Mouse (Mus musculus) forebrain, postnatal 0 days (tissue): ENCODE measurements around the gene Cfap69. TPM values are rescaled to one million over a fixed set of nuclear protein-coding genes. Genes with fewer than 3 reads are reported as not detected.

Experiments
- ATAC-seq: fragments of 200-750 bp; cut with Nextera tagmentation; 2 replicates; pipeline ENCODE4 v1.8.0; 2017; ENCODE audit warnings: mild to moderate bottlenecking, moderate library complexity
- DNase-seq: peaks from one replicate; pipeline ENCODE4 v3.0.0-alpha.2; 2015
- H3K27ac ChIP-seq: fragments of 300-500 bp; sonication (generic); 2 replicates; pipeline ENCODE4 v1.5.1; 2014; ENCODE audit warnings: low read depth, mild to moderate bottlenecking, antibody characterized with exemption, low read length, moderate library complexity, mixed read lengths
- H3K27me3 ChIP-seq: fragments of 300-500 bp; sonication (generic); 2 replicates; pipeline ENCODE4 v1.6.1; 2014; ENCODE audit warnings: mild to moderate bottlenecking, low read length, mixed read lengths; ENCODE audit not compliant: insufficient read depth
- H3K36me3 ChIP-seq: fragments of 300-500 bp; sonication (generic); 2 replicates; pipeline ENCODE4 v1.6.1; 2014; ENCODE audit warnings: mild to moderate bottlenecking, moderate library complexity; ENCODE audit not compliant: insufficient read depth
- H3K4me1 ChIP-seq: fragments of 300-500 bp; sonication (generic); 2 replicates; pipeline ENCODE4 v1.6.1; 2014; ENCODE audit warnings: antibody characterized with exemption; ENCODE audit not compliant: insufficient read depth
- H3K4me2 ChIP-seq: fragments of 300-500 bp; sonication (generic); 2 replicates; pipeline ENCODE4 v1.6.1; 2014; ENCODE audit warnings: low read depth, mild to moderate bottlenecking, moderate library complexity
- H3K4me3 ChIP-seq: fragments of 300-500 bp; sonication (generic); 2 replicates; pipeline ENCODE4 v1.5.1; 2014; ENCODE audit warnings: low read depth, low read length, mixed read lengths
- H3K9ac ChIP-seq: fragments of 300-500 bp; sonication (generic); 2 replicates; pipeline ENCODE4 v1.6.1; 2014; ENCODE audit warnings: mild to moderate bottlenecking
- H3K9me3 ChIP-seq: fragments of 300-500 bp; sonication (generic); 2 replicates; pipeline ENCODE4 v1.6.1; 2016; ENCODE audit warnings: low read length
- CTCF ChIP-seq: sonication (generic); IDR thresholded peaks from 2 replicates; pipeline ENCODE4 v1.5.1; 2016; ENCODE audit warnings: antibody characterized with exemption, control low read depth, low read depth
- WGBS: fragments of 180-500 bp; shearing (Covaris S2); extraction: QIAGEN DNeasy Blood & Tissue Kit; methylation state at CpG from one replicate; pipeline ENCODE4 v1.1.7; 2014; 5-methylcytosine and 5-hydroxymethylcytosine counted together
- polyA plus RNA-seq: library from polyadenylated mRNA; unstranded; fragments of >200 nt; fragmentation: Nextera tagmentation; extraction: Ambion mirVana; gene quantifications from 2 replicates; pipeline ENCODE4 v1.2.1, GENCODE M21; 2015
- total RNA-seq: library from RNA; depleted of rRNA; stranded (reverse); fragments of >200 nt; gene quantifications from 2 replicates; pipeline ENCODE4 v1.2.3, GENCODE M21; 2014; rRNA removed

Cfap69 gene
- total and polyA plus RNA-seq, 2 experiments from 2014 or later: 6.7 to 11.6 TPM

- no peaks in the 10 kb centered on the region for H3K4me1 ChIP-seq
- no peak overlapping the region for H3K9ac ChIP-seq
- no peak for TF ChIP-seq CTCF
- WGBS: 82% methylated on average over 1 of the region's 1 CpGs
- H3K4me3 ChIP-seq: no peak overlapping the region
- no peak overlapping the region for H3K4me2 ChIP-seq
- H3K9me3 ChIP-seq: no peaks in the 10 kb centered on the region
- peaks cover 27% of the 10 kb centered on the region; the same call in 1 of the 2 replicates for H3K36me3 ChIP-seq
- DNase-seq: no peak
- no peaks in the 10 kb centered on the region for H3K27me3 ChIP-seq
- no peak for ATAC-seq
- no peak overlapping the region for H3K27ac ChIP-seq
Observed at GRCm38 (mm10) chr5:5551110-5551509, 112.9 kb downstream of the Cfap69 start.

- H3K36me3 ChIP-seq: peaks cover 33% of the 10 kb centered on the region
- no peak for ATAC-seq
- 50% methylated on average over 3 of the region's 3 CpGs for WGBS
Observed at GRCm38 (mm10) chr5:5540385-5540784, 123.7 kb downstream of the Cfap69 start.

GRCm38 (mm10) chr5:5539771-5540170 is 124.3 kb downstream of the Cfap69 start:
- H3K27me3 ChIP-seq: no peaks in the 10 kb centered on the region
- H3K4me2 ChIP-seq: no peak overlapping the region
- no peak overlapping the region for H3K9ac ChIP-seq
- no peaks in the 10 kb centered on the region for H3K4me1 ChIP-seq
- H3K36me3 ChIP-seq: peaks cover 33% of the 10 kb centered on the region
- DNase-seq (no peak), ATAC-seq (no peak)
- TF ChIP-seq CTCF: no peak
- no peak overlapping the region for H3K4me3 ChIP-seq
- H3K27ac ChIP-seq: no peak overlapping the region
- WGBS: 75% methylated on average over 3 of the region's 3 CpGs
- no peaks in the 10 kb centered on the region for H3K9me3 ChIP-seq

More at GRCm38 (mm10) chr5:5540385-5540784, 123.7 kb downstream of the Cfap69 start:
- DNase-seq: no peak
- Histone ChIP-seq H3K27me3 (no peaks in the 10 kb centered on the region), H3K9ac (no peak overlapping the region), H3K9me3 (no peaks in the 10 kb centered on the region), H3K4me1 (no peaks in the 10 kb centered on the region), H3K27ac (no peak overlapping the region), H3K4me3 (no peak overlapping the region), H3K4me2 (no peak overlapping the region)
- TF ChIP-seq CTCF: no peak

- H3K27me3 ChIP-seq: no peaks in the 10 kb centered on the region
- no peaks in the 10 kb centered on the region for H3K9me3 ChIP-seq
- no peak overlapping the region for H3K27ac ChIP-seq
- peaks cover 14% of the 10 kb centered on the region for H3K36me3 ChIP-seq
- H3K4me2 ChIP-seq: no peak overlapping the region
- no peak overlapping the region for H3K9ac ChIP-seq
- no peaks in the 10 kb centered on the region for H3K4me1 ChIP-seq
- DNase-seq: no peak
- H3K4me3 ChIP-seq: no peak overlapping the region
- 97% methylated on average over 1 of the region's 1 CpGs for WGBS
- TF ChIP-seq CTCF: no peak
- ATAC-seq: no peak
Observed at GRCm38 (mm10) chr5:5536131-5536530, 127.9 kb downstream of the Cfap69 start.

- Histone ChIP-seq H3K27ac (no peak overlapping the region), H3K36me3 (peaks cover 7% of the 10 kb centered on the region), H3K9ac (no peak overlapping the region), H3K9me3 (no peaks in the 10 kb centered on the region), H3K4me3 (no peak overlapping the region), H3K27me3 (no peaks in the 10 kb centered on the region), H3K4me1 (no peaks in the 10 kb centered on the region), H3K4me2 (no peak overlapping the region)
- no peak for TF ChIP-seq CTCF
- DNase-seq (no peak), ATAC-seq (no peak)
- WGBS: 91% methylated on average over 3 of the region's 3 CpGs
Observed at GRCm38 (mm10) chr5:5533656-5534420, 130.2 kb downstream of the Cfap69 start.

Other genes with a start within 250 kb of the Cfap69 start
- gene Cdk14, start 243.9 kb downstream of the Cfap69 start, total RNA-seq: 40.4 and 54.0 TPM in 2 replicates
- gene Cdk14, start 243.9 kb downstream of the Cfap69 start, polyA plus RNA-seq: 22.7 and 34.8 TPM in 2 replicates
- gene 1700015F17Rik, start 185.1 kb downstream of the Cfap69 start, total RNA-seq: not detected in 2 replicates
- 0.23 and 0.45 TPM in 2 replicates for gene 1700015F17Rik, start 185.1 kb downstream of the Cfap69 start, polyA plus RNA-seq
- gene Cldn12, start 149.3 kb downstream of the Cfap69 start, total RNA-seq: 17.8 and 22.5 TPM in 2 replicates
- gene Cldn12, start 149.3 kb downstream of the Cfap69 start, polyA plus RNA-seq: 10.1 and 13.0 TPM in 2 replicates
- gene Gtpbp10, start 104.7 kb downstream of the Cfap69 start, total RNA-seq: 26.3 and 27.9 TPM in 2 replicates
- gene Gtpbp10, start 104.7 kb downstream of the Cfap69 start, polyA plus RNA-seq: 10.7 and 12.7 TPM in 2 replicates
- gene Gm8773, start 90.4 kb downstream of the Cfap69 start, total RNA-seq: 9.9 and 11.1 TPM in 2 replicates
- 16.3 and 16.5 TPM in 2 replicates for gene Gm8773, start 90.4 kb downstream of the Cfap69 start, polyA plus RNA-seq
- 5.2 and 7.3 TPM in 2 replicates for gene Steap2, start 30.3 kb upstream of the Cfap69 start, total RNA-seq
- gene Steap2, start 30.3 kb upstream of the Cfap69 start, polyA plus RNA-seq: 1.9 and 3.0 TPM in 2 replicates
- 0.57 TPM in 1 of 2 replicates, not detected in the other for gene Steap1, start 85.1 kb upstream of the Cfap69 start, total RNA-seq
- gene Steap1, start 85.1 kb upstream of the Cfap69 start, polyA plus RNA-seq: 2.1 and 2.8 TPM in 2 replicates